Mouse (Mus musculus) cerebellum, adult 2 months (tissue): ENCODE measurements at regions not wholly inside any gene's neighbourhood (a gene's known extent, or its start where the extent isn't known, plus 50 kb on each side); places are given as distances from the start of the nearest gene placed in this dataset.

ENCODE experiments used
- DNase-seq, 2 experiments: peaks; one replicate each; pipeline ENCODE4 v3.0.0; 2021
- H3K27ac ChIP-seq: fragments of 200-500 bp; 2 replicates; pipeline ENCODE4 v1.5.1; 2012; ENCODE audit warnings: low read length, control low read depth, inconsistent platforms; ENCODE audit not compliant: insufficient read depth
- H3K27me3 ChIP-seq: fragments of 200-500 bp; 2 replicates; pipeline ENCODE4 v1.6.1; 2012; ENCODE audit warnings: inconsistent platforms, mild to moderate bottlenecking, low read length, moderate library complexity; ENCODE audit not compliant: control insufficient read depth, insufficient read depth
- H3K4me1 ChIP-seq: fragments of 200-500 bp; 2 replicates; pipeline ENCODE4 v1.6.1; 2011; ENCODE audit warnings: low read length; ENCODE audit not compliant: control insufficient read depth, insufficient read depth
- H3K4me3 ChIP-seq: fragments of 200-500 bp; replicated peaks from 2 replicates; pipeline ENCODE3; 2011; ENCODE audit warnings: mild to moderate bottlenecking, low read depth, low read length, control low read depth; ENCODE audit not compliant: insufficient read depth
- CTCF ChIP-seq: fragments of 200-500 bp; IDR thresholded peaks from 2 replicates; pipeline ENCODE4 v1.5.1; 2011; ENCODE audit warnings: low read depth, mild to moderate bottlenecking, control low read depth, low read length, moderate library complexity, borderline replicate concordance; ENCODE audit not compliant: insufficient read depth
- POLR2A ChIP-seq: fragments of 200-500 bp; IDR thresholded peaks from 2 replicates; pipeline ENCODE4 v1.6.1; 2011; ENCODE audit warnings: low read length, control low read depth, borderline replicate concordance; ENCODE audit not compliant: insufficient read depth
- WGBS: fragments of 180-500 bp; shearing (Covaris S2); methylation state at CpG from one replicate; pipeline ENCODE4 v1.1.7; 2018; 5-methylcytosine and 5-hydroxymethylcytosine counted together

- Histone ChIP-seq H3K4me1 (peaks cover 3% of the 10 kb centered on the region), H3K27ac (no peak overlapping the region), H3K4me3 (no peak overlapping the region), H3K27me3 (no peaks in the 10 kb centered on the region)
- no peak for DNase-seq
- 87% methylated on average over 3 of the region's 3 CpGs for WGBS
- TF ChIP-seq CTCF (no peak), POLR2A (no peak)
Observed at GRCm38 (mm10) chr4:75517459-75518158, 239.5 kb upstream of the Dmac1 start.
